Mouse (Mus musculus) lung, embryonic 15.5 days (tissue): ENCODE results near the gene Treml2. TPM values are rescaled to one million over a fixed set of nuclear protein-coding genes. Genes with fewer than 3 reads are reported as not detected.

Experiments used
- ATAC-seq: fragments of 200-750 bp; cut with Nextera tagmentation; 2 replicates; pipeline ENCODE4 v1.8.0; 2017; ENCODE audit warnings: moderate number of reproducible peaks, borderline replicate concordance; ENCODE audit not compliant: low FRiP score, low TSS enrichment; ENCODE audit errors: extremely low read depth
- H3K27ac ChIP-seq: fragments of 300-500 bp; sonication (generic); 2 replicates; pipeline ENCODE4 v1.5.1; 2015; ENCODE audit warnings: moderate library complexity, mild to moderate bottlenecking, inconsistent platforms
- H3K27me3 ChIP-seq: fragments of 300-500 bp; sonication (generic); 2 replicates; pipeline ENCODE4 v1.6.1; 2015; ENCODE audit warnings: inconsistent platforms
- H3K36me3 ChIP-seq: fragments of 300-500 bp; sonication (generic); 2 replicates; pipeline ENCODE4 v1.6.1; 2015; ENCODE audit warnings: inconsistent platforms
- H3K4me1 ChIP-seq: fragments of 300-500 bp; sonication (generic); 2 replicates; pipeline ENCODE4 v1.6.1; 2015; ENCODE audit warnings: inconsistent platforms
- H3K4me2 ChIP-seq: fragments of 300-500 bp; sonication (generic); 2 replicates; pipeline ENCODE4 v1.6.1; 2015; ENCODE audit warnings: inconsistent platforms, mild to moderate bottlenecking, moderate library complexity
- H3K4me3 ChIP-seq: fragments of 300-500 bp; sonication (generic); 2 replicates; pipeline ENCODE4 v1.5.1; 2015; ENCODE audit warnings: mild to moderate bottlenecking, inconsistent platforms
- H3K9ac ChIP-seq: fragments of 300-500 bp; sonication (generic); 2 replicates; pipeline ENCODE4 v1.6.1; 2015; ENCODE audit warnings: inconsistent platforms
- H3K9me3 ChIP-seq: fragments of 300-500 bp; sonication (generic); 2 replicates; pipeline ENCODE4 v1.6.1; 2016; ENCODE audit warnings: inconsistent platforms
- WGBS: fragments of 180-500 bp; shearing (Covaris S2); methylation state at CpG from one replicate; pipeline ENCODE4 v1.1.7; 2015; 5-methylcytosine and 5-hydroxymethylcytosine counted together
- polyA plus RNA-seq: library from polyadenylated mRNA; unstranded; fragments of >200 nt; fragmentation: Nextera tagmentation; extraction: Ambion mirVana; gene quantifications from 2 replicates; pipeline ENCODE4 v1.2.1, GENCODE M21; 2015

Gene Treml2
- polyA plus RNA-seq, 1 experiment from 2014 or later = 0.62 TPM

DNA sequence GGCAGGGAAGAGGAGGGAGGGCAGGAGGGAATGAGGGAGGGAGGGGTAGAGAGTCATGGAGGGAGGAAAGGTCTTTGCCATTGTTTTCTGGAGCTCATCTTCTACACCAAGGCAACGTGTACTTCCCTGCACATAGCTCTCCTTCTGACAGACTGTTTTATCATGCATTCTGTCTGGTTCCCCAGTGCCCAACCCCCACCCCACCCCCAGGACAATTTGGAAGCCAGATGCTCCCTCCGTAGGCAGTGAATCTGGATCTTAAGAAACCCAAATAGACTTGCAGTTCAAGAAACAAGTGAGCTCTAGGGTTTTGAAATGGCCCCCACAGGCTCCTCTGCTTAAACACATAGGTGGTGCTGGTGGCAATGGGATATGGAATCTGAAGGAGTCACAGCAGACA, 58.6 kb downstream of the Treml2 start:
- H3K4me1 ChIP-seq = no peaks in the 10 kb centered on the region
- no peak overlapping the region for H3K4me2 ChIP-seq
- no peak overlapping the region for H3K27ac ChIP-seq
- no peak overlapping the region for H3K9ac ChIP-seq
- no peak overlapping the region for H3K4me3 ChIP-seq
- no peak for ATAC-seq
- H3K27me3 ChIP-seq = no peaks in the 10 kb centered on the region
- H3K36me3 ChIP-seq = no peaks in the 10 kb centered on the region
- no peaks in the 10 kb centered on the region for H3K9me3 ChIP-seq
- 55% methylated on average over 2 of the region's 2 CpGs for WGBS

DNA sequence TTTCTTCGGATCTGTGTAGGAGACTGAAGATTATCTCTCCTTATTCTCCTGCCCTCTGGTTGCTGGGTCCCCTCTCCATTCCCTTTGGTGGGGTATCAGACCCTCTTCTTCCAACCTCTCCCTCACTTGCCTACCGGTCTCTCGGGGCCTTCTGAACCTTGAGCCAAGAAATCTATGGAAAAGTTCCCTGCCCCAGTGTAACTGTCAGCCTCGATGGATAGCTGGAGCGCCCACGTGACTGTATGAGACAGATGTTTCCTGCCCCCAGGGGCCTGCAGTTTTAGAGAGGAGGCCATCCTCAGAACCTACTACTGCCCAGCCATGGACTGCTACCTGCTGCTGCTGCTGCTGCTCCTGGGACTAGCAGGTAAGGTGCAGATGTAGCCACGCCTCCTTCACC, 60.3 kb downstream of the Treml2 start, which contains the start of gene Treml1:
Gene Treml1 (plus strand): TSS at position 301 of the 400 bp plus-strand sequence.
- H3K27ac ChIP-seq = no peak within 1 kb of the TSS
- no peaks in the 10 kb centered on the region for H3K9me3 ChIP-seq
- H3K4me2 ChIP-seq = no peak within 1 kb of the TSS
- H3K9ac ChIP-seq = no peak within 1 kb of the TSS
- H3K36me3 ChIP-seq = no peaks in the 10 kb centered on the region
- WGBS = 54% methylated on average over 7 of the region's 7 CpGs
- H3K4me3 ChIP-seq = no peak within 1 kb of the TSS
- H3K27me3 ChIP-seq = no peaks in the 10 kb centered on the region
- no peaks in the 10 kb centered on the region for H3K4me1 ChIP-seq
- no peak for ATAC-seq

DNA sequence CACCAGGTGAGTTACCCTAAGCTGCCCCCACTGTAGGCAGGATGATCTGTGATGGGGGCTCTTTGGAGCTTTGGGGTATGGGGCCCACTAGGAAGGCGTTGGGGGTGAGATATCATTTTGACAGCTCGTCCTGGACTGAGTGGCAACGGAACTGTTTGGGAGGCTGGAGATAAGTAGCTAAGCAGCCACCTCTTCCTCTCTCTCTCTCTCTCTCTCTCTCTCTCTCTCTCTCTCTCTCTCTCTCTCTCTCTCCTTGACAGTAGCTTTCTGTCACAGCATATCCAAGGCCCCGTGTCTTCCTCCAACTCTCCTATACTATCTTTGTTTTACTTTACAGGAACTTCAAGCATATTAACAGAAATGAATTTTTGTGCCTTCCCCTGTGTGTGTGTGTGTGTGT, 61.2 kb downstream of the Treml2 start:
- Histone ChIP-seq H3K4me3 (no peak overlapping the region), H3K4me2 (no peak overlapping the region), H3K36me3 (no peaks in the 10 kb centered on the region), H3K27me3 (no peaks in the 10 kb centered on the region), H3K4me1 (no peaks in the 10 kb centered on the region), H3K27ac (no peak overlapping the region), H3K9ac (no peak overlapping the region), H3K9me3 (no peaks in the 10 kb centered on the region)
- ATAC-seq = no peak
- WGBS = 42% methylated on average over 4 of the region's 4 CpGs

Other genes starting within 250 kb of the Treml2 start
- not detected in 2 replicates for gene 1700067P10Rik, start 210.2 kb upstream of the Treml2 start, polyA plus RNA-seq
- not detected in 2 replicates for gene 9830107B12Rik, start 153.2 kb upstream of the Treml2 start, polyA plus RNA-seq
- gene A530064D06Rik, start 132.2 kb upstream of the Treml2 start, polyA plus RNA-seq = 0.09 TPM in 1 of 2 replicates, not detected in the other
- 0.30 and 0.40 TPM in 2 replicates for gene Trem1, start 66.7 kb upstream of the Treml2 start, polyA plus RNA-seq
- 0.38 and 0.55 TPM in 2 replicates for gene Trem3, start 51.7 kb upstream of the Treml2 start, polyA plus RNA-seq
- gene Treml4, start 35.2 kb upstream of the Treml2 start, polyA plus RNA-seq = 0.13 and 0.37 TPM in 2 replicates
- gene B430306N03Rik, start 16.6 kb downstream of the Treml2 start, polyA plus RNA-seq = 0.39 and 0.43 TPM in 2 replicates
- 3.4 and 4.7 TPM in 2 replicates for gene Trem2, start 46.9 kb downstream of the Treml2 start, polyA plus RNA-seq
- gene Treml1, start 60.4 kb downstream of the Treml2 start, polyA plus RNA-seq = 2.7 and 2.9 TPM in 2 replicates
- gene Nfya, start 110.4 kb downstream of the Treml2 start, polyA plus RNA-seq = 17.0 and 19.9 TPM in 2 replicates
- gene Oard1, start 110.5 kb downstream of the Treml2 start, polyA plus RNA-seq = 70.6 and 75.7 TPM in 2 replicates
- gene Apobec2, start 133.4 kb downstream of the Treml2 start, polyA plus RNA-seq = 7.5 and 8.7 TPM in 2 replicates
- gene Tspo2, start 152.0 kb downstream of the Treml2 start, polyA plus RNA-seq = 3.6 and 3.8 TPM in 2 replicates
- gene Unc5cl, start 155.4 kb downstream of the Treml2 start, polyA plus RNA-seq = 2.0 and 2.4 TPM in 2 replicates